Mouse (Mus musculus): ENCODE measurements around the gene Faf1.

Gene Faf1

DNA sequence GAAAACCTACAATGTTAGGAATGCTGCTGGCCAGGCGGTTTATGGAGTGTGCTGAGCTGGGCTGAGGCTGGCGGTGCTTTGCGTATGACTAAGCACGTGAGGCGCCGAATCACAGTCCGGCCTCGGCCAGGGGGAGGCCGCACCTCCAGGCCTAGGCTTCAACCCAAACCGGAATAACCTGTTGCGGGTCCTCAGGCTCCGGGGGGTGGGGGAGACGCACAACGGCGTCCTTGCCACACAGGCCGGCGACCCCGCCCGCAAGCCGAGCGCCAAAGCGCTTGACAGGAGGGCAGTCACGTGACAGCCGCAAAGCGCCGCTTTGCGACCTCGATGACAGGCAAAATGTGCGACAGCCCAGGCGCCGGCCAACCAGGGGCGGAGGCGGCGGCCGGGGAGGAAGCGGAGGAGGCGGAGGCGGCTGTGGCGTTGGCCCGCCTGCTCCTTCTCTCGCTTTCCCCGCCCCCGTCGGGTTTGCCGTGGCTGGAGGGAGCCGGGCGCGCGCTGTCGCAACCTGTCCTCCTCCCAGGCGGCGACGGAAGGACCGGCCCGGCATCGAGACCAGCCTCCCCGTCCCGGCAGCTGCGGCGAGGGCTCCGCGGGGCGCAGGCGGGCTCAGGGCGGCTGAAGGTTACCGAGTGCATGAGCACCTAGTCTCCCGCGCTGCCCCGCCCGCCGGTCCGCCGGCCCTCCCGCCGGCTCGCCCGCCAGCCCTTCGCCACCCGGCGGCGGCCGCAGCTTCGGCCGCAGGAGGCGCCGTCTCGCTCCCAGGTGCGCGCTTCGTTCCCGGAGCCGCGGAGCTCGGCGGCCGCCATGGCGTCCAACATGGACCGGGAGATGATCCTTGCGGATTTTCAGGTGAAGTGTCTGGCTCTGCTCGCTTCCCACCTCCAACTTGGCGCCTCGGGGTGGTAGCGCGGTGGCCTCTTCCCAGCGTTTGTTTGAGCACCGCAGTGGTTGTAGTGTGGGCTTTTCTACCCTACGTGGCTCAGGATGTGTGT lies at the start of gene Faf1:
Faf1 (plus strand) TSS at position 371 of the 998 bp plus-strand sequence.
- DNase-seq (ENCODE audit: low read depth, low spot score) = peak; percentile 93

- no peak for DNase-seq (ENCODE audit: low read depth, low spot score)
These were observed 46.2 kb upstream of the Faf1 start for GRCm38 (mm10) chr4:109630215-109630614.

DNA sequence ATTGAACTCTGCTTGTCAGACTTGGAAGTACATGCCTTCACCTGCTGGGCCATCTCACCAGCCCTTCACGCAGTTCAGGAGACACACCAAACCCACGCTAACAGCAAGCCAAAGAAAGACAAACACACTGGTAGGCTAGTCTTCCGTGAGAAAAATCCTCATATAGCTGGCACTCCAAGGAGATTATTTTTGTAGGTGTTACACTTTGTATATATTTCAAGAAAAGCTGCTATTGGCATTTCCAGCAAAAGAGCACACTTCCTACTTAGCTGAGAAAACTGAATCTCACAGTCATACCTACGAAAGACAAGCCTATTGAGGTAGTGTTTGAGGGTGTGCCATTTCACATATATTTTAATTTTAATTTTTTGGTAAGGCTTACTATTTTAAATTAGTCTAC lies 45.4 kb upstream of the Faf1 start:
- DNase-seq (ENCODE audit: low read depth, low spot score) = no peak

GRCm38 (mm10) chr4:109634971-109635370 lies 41.4 kb upstream of the Faf1 start:
- DNase-seq (ENCODE audit: low read depth, low spot score) = peak; percentile 19

GRCm38 (mm10) chr4:109639356-109639755 lies 37.0 kb upstream of the Faf1 start:
- DNase-seq (ENCODE audit: low read depth, low spot score) = no peak

GRCm38 (mm10) chr4:109640141-109640540 lies 36.2 kb upstream of the Faf1 start:
- DNase-seq (ENCODE audit: low read depth, low spot score) = no peak

DNA sequence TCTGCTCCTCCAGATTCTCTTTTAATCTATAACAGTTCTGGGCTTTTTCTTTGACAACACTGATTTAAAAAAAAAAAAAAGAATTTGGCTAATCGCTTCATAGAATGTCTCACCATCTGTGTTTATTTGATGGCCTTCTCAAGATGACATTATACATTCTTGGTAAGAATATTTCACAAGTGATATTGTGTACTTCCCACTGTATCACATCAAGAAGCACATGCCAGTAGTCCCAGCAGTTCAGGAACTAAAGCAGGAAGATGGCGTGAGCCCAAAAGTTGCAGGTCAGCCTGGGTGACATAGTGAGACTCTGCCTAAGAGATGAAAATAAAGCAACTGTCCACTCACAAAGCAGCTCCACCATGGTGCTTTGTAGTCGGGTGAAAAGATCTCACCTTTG lies 34.9 kb upstream of the Faf1 start:
- no peak for DNase-seq (ENCODE audit: low read depth, low spot score)

DNA sequence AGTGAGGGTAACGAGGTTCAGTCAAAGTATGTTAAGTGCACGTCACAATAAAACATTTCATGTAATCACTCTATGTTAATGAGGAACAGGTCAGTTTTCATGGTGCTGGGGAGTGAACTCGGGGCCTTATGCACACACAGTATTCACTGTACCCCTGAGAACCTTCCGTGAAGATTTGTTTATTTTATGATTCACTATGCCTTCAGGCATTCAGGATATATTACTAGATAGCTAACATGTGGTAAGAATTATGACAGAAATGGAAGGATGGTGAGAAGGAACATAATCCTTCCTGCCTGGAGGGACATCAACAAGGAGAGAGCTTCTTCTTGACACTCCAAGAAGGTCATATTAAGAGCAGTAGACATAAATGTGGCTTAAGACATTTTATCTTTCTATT lies 29.1 kb upstream of the Faf1 start:
- DNase-seq (ENCODE audit: low read depth, low spot score) = no peak

DNA sequence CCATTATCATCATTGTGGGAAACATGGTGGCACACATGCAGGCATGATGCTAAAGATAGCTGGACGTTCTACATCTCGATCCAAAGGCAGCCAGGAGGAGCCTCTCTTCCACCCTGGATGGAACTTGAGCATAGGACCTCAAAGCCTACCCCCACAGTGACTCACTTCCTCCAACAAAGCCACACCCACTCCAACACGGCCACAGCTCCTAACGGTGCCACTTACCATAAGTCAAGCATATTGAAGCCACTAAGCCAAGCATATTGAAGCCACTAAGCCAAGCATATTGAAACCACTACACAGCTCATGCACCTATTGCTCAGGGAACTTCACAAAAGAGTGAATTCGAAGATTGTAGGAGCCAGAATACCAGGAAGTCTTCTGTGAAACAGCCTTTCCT lies 27.1 kb upstream of the Faf1 start:
- DNase-seq (ENCODE audit: low read depth, low spot score) = no peak

GRCm38 (mm10) chr4:109653251-109653650 lies 23.1 kb upstream of the Faf1 start:
- DNase-seq (ENCODE audit: low read depth, low spot score) = no peak

DNA sequence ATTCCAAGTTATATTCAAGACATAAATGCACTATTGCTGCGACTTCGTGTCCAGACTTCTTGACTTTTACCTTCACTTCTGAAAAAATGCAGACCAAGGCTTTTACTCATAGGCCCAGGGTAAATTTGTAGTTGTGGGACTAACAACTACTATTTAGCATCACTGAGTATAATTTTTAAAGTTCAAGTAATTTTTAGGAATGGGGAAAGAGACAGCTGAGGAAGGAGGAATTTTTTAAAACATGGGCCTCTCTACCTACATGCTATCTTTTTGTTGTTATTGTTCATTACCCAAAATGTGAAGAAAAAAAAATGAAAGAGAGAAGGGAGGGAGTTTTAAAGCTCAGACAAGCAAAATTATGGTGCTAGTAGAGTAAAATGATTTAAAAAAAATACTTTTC lies 21.7 kb upstream of the Faf1 start:
- DNase-seq (ENCODE audit: low read depth, low spot score) = no peak

DNA sequence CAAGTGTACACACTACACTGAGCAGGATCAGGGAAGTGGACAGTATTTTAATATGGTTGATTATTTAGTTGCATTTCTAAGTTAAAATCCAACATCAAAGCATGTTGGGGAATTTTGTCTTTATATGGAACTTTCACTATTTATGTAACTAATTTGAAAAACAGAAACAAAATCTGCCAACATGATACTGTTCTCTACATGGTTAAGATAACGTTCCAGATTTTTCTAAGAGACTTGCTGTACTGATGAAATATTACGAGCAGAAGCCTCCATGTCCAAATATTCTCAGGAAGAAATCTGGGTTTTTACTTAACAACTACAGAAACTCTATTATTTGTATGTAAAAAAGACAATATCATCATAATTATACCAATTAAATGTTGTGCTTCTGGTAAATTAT lies 20.6 kb upstream of the Faf1 start:
- DNase-seq (ENCODE audit: low read depth, low spot score) = no peak

DNA sequence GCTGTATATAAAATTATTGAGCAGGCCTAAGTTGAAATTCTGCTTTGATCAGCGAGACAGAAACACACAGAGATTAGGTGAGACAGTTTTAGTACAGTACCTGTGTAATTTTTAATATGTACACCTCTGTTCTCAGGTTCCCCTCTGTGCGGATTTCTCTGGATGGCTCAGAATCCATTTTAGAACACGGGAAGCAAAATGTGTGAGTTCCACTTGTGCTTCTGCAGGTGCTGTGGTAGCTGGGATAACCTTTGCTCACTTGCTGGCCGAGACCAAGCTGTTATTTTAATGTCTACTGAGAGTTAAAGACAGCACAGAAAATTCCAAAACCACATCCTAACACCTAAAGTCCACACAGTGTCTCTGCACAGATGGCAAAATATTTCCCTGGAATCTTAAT lies 20.1 kb upstream of the Faf1 start:
- DNase-seq (ENCODE audit: low read depth, low spot score) = no peak

DNA sequence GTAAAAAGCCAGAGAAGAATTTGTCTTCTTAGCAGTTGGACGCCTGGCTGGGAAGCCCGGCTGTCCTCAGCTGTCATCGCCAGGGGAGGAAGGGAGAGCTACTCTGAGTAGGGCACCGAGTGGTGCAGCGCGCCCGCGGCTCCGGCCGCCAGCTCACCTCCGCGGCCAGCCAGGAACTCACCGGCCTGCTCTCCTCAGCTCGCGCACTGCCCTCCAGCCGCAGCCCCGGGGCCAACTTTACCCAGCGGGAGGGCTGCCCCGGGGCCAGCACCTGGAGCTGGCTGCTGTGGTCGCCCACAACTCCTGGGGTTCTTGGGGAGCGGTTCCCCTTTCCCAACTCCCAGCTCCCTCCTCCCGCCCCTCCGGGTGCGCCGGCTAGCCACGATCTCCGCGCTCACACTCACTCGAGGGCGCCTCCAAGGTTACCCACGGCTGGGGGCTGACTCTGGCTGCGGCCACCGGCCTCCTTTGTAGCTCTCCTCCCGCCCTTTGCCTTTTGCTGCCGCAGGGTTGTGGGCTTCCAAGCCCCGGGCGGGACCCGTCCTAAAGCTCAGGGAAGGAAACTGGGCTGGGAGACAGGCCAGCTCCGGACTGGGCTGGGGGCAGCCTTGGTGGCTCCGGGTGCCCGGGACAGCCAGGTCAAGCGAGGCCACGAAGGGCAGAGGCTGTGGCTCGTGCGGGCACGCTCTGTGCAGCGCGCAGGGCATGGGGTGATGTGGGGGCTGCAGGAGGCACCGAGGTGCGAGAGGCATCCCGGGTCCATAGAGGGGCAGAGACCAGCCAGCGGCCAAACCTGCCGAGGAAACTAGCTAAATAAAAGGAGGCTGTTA lies 19.2 kb upstream of the Faf1 start:
- DNase-seq (ENCODE audit: low read depth, low spot score) = no peak

DNA sequence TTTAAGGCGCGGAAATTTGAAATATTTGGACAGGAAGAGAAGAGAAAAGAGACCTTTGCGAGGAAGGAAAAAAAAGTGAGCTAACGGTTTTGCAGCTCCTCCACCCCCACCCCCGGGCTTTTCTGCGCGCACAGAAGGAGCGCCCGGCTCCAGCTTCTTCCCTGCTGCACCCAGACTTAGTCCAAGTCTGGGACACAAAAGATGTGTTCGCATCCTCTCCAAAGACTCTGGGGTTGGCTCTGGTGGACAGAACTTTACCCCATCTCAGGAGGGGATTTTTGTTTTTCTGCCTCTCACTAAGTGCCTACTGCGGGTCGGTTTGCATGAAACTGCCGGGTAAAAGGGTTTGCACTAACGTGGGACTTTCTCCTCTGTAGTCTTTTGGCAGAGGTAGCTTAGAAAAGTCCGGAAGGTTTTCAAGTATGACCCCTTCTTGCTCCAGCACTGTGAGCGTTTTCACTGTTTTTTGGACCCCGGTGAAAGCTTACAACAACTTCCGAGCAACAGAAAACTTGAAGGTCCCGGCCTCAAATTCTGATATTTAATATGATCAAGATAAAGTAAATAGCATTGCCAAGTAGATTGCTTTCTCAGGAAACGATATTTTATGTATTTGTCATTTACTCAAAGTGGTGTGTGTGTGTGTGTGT lies 18.4 kb upstream of the Faf1 start:
- DNase-seq (ENCODE audit: low read depth, low spot score) = no peak

DNA sequence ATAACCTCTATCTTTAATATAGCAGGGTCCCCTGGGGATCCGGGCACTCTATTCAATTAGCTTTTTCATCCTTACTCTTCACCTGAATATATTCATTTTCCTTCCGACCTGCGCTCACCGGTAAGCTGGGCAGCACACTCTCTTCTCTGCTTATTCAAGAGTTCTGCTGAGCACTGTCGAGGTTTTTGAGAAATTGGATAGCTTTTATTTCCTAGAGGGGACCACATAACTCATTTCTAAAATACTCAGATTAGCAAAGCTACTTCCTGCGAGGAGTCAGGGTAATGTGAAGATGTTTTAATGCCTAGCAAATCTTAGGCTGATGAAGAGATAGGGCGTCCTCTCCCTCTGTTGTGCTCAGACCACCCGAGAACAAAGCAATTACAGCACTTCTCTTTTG lies 17.6 kb upstream of the Faf1 start:
- DNase-seq (ENCODE audit: low read depth, low spot score) = no peak

DNA sequence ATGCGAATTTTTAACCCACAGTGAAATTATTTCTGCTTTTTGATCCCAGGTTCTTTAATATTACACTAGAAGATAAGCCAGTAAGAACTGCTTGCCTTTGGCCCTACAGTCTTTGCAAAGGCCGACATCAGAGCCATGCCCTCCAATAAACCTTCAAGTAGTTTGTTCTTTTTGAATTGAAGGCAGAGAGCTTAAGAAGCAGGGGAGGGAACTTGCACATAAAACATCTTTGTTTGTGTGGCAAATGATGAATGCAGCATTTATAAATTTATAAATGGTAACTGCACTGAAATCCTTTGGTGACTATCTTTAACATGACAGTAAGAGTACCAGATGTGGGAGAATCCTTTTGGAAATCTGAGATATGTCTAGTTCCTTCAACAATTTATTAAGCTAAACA lies 16.8 kb upstream of the Faf1 start:
- DNase-seq (ENCODE audit: low read depth, low spot score) = no peak

DNA sequence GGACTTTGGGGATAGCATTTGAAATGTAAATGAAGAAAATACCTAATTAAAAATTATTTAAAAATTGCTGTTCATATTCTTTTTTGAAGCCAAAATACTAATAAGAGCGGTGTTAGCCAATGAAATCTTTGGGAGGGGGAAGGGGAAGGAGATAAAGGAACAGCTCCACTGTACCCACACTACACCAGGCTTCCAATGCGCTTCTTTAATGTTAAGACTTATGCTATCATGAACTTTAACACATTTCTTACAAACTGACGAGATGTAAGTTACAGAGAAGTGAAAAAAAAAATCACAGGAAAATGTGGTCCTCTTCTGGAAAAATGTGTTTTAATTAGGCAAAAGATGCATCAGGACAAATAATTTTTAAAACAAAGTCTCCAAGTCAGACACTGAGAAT lies 15.8 kb upstream of the Faf1 start:
- DNase-seq (ENCODE audit: low read depth, low spot score) = no peak

DNA sequence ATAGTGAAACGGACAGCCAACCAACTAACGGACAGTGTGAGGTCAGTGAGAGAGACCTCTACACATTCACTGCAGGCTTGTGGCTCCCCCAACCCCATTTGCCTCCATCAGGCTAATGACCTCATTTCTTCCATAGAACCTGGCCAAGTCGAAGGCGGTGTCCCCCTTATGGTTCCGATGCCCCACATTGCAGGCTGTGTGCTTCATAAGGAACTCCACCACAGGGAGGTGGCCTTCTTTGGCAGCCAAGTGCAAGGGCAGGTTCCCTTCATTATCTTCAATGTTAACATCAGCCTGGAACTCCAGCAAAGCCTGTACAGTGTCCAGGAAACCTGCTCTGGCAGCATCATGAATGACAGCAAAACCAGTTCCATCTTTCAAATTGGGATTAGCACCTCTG lies 15.2 kb upstream of the Faf1 start:
- DNase-seq (ENCODE audit: low read depth, low spot score) = no peak

DNA sequence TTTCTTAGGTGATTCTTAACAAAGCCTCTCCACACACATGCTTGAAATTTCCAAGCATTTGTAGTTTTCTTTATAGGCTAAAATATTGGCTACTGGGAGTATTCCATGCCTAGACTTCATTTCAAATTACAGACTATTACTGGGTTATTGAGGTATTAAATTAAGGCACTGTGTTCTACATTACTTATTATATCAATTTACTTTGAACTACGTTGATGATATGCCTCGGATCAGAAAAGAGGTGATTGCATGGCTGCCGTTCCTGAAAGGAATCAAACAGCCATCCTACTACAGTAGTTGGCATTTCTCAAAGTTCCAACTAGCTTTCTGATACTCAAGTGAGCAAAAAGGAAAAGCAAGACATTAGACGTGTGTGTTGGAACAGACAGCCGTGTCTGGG lies 14.1 kb upstream of the Faf1 start:
- no peak for DNase-seq (ENCODE audit: low read depth, low spot score)

- DNase-seq (ENCODE audit: low read depth, low spot score) = no peak
These were observed 12.3 kb upstream of the Faf1 start for GRCm38 (mm10) chr4:109664091-109664490.
